Mouse (Mus musculus) monocyte, adult 2 months (primary cell): ENCODE measurements around the gene Prkca.

Experiments
- DNase-seq, 2 experiments: peaks; one replicate each; pipeline ENCODE4 v3.0.0; 2022; ENCODE audit warnings: low spot score in 2 of 2, low read depth in 1 of 2

The Prkca gene

GRCm38 (mm10) chr11:108239173-108239572 is 104.6 kb downstream of the Prkca start:
- no peak for DNase-seq

GRCm38 (mm10) chr11:108236754-108237428 is 106.8 kb downstream of the Prkca start:
- DNase-seq, result no peak

GRCm38 (mm10) chr11:108236195-108236594 is 107.5 kb downstream of the Prkca start:
- DNase-seq, result no peak

GRCm38 (mm10) chr11:108235081-108235703 is 108.5 kb downstream of the Prkca start:
- no peak for DNase-seq

- no peak for DNase-seq
Measured at GRCm38 (mm10) chr11:108233015-108233414, 110.7 kb downstream of the Prkca start.

GRCm38 (mm10) chr11:108230101-108230500 is 113.6 kb downstream of the Prkca start:
- DNase-seq, result no peak

GRCm38 (mm10) chr11:108229176-108229946 is 114.4 kb downstream of the Prkca start:
- no peak for DNase-seq

GRCm38 (mm10) chr11:108228497-108228896 is 115.2 kb downstream of the Prkca start:
- DNase-seq, result no peak

- DNase-seq, result no peak
Measured at GRCm38 (mm10) chr11:108226248-108226647, 117.5 kb downstream of the Prkca start.

GRCm38 (mm10) chr11:108224233-108224973 is 119.3 kb downstream of the Prkca start:
- DNase-seq, result no peak

GRCm38 (mm10) chr11:108223613-108224232 is 120.0 kb downstream of the Prkca start:
- DNase-seq, result no peak

- peak; percentile 10 to 35 for DNase-seq
Measured at GRCm38 (mm10) chr11:108223154-108223553, 120.6 kb downstream of the Prkca start.

- peak; percentile 21 to 33 for DNase-seq
Measured at GRCm38 (mm10) chr11:108222616-108223015, 121.1 kb downstream of the Prkca start.

- no peak for DNase-seq
Measured at GRCm38 (mm10) chr11:108222026-108222425, 121.7 kb downstream of the Prkca start.

GRCm38 (mm10) chr11:108221124-108221835 is 122.4 kb downstream of the Prkca start:
- no peak for DNase-seq

GRCm38 (mm10) chr11:108220605-108221004 is 123.1 kb downstream of the Prkca start:
- DNase-seq, result no peak

GRCm38 (mm10) chr11:108217043-108217442 is 126.7 kb downstream of the Prkca start:
- DNase-seq, result no peak

- no peak for DNase-seq
Measured at GRCm38 (mm10) chr11:108216064-108216463, 127.7 kb downstream of the Prkca start.

GRCm38 (mm10) chr11:108215466-108215865 is 128.3 kb downstream of the Prkca start:
- DNase-seq, result no peak

GRCm38 (mm10) chr11:108214521-108215223 is 129.1 kb downstream of the Prkca start:
- no peak for DNase-seq
